Mouse (Mus musculus) urinary bladder, postnatal 25 days (tissue): Measurements from ENCODE around the gene 1700017B05Rik.
A peak's percentile ranks its signal among the peaks of the same experiment; 100 is the strongest.

ENCODE experiments used
- DNase-seq: peaks from one replicate; pipeline ENCODE4 v3.0.0; 2022; ENCODE audit warnings: low spot score

1700017B05Rik gene

DNA sequence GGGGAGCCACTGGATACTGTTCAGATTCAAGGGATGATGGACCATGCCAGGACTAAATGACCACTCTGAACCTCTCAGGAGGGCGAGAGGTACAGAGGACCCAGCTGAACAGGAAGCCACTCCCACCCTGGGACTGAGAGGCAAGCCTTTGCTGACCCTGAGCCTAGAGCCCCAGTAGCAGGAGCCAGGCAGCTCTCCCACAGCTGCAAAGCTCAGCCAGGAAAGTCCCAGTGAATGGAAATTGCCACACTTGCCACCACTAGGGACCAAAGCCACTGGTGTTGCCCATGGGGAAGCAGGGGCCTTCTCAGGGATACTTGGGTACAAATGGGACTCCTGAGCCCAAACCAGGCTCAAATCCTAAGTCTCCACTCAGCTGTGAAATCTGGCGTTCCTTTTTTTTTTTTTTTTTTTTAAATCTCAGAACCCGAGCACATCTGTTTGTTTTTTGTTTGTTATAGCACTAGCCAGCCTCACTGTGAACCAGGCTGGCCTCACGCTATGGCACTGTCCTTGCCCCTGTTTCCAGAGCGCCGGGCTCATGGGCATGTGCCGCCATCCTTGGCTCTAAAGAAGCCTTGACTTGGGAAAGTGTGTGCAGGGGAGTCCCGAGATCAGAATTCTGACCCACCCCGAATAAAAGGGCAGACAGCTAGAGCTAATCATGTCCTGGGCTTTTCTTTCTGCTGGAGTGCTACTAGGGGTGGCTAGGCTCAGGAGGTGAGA, 9.6 kb upstream of the 1700017B05Rik start:
- no peak for DNase-seq

DNA sequence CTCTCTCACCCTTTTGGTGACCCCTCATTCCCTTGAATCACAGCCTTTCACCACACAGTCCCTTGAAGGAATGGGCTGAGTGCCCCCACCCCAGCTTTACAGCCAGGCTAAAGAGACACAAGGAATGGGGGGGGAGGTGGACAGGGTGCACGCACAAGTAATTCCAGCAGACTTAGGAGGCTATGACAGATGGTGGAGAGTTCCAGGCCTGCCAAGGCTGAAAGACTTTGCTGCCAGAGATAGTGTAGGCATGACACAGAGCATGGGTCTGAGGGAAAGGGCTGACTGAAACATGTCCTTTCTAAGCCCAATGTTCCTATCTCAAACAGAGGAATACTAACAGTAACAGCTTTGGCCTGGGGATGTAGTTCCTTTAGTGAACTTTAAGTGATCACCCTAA, 8.7 kb upstream of the 1700017B05Rik start:
- DNase-seq: no peak

DNA sequence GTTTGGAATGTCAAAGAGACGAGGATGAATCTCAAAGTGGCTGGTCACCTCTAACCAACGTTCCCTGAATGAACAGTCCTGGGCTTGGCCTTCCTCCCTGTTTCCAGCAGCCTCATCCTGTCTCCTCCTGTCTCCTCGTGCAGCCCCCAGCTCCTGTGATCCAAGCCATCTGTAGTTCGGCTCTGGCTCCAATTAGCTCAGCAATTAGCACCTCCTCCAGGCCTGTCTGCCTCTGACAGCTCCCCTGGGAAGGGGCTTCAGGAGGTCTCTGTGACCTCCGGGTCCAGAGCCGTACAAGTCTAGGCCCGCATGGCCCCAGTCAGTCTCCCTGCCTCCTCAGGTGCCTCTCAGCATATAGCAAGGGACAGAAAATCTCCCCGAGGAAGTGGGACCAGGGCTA, 8.0 kb upstream of the 1700017B05Rik start:
- no peak for DNase-seq

DNA sequence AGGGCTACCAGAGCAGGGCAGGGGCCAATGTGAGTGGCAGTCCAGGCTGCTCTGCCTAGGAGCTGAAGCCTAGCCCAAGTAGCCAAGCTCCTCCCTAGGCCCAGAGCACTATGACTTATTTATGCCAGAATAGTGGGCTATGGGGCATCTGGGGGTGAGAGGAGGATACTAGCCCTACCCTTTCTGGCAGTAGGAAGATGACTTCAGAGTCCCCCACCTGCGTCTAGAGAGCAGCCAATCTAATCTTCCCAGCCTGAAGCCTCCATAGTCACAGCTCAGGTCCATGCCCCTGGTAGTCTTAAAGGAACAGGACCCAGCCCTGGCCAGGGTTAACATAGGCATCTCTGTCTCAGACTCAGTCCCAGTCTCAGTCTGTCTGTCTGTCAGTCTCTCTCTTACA, 7.0 kb upstream of the 1700017B05Rik start:
- no peak for DNase-seq

DNA sequence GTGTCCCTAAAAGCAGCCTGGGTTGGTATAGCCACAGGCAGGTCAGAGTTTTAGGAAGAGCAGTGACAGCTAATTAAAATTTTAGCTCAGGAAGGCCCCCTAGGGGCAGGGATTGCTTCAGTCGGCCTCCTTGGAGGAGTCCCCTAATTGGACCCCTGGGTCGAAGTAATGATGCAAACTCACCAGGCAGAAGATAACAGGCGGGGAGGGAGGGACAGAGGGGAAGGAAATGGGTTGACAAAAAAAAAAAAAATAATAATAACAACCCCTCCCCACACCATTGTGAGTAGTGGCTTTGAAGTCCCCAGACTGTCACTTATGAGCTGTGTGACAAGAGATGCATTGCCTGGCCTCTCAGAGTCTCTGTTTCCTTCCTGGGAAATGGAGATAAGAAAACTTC, 6.2 kb upstream of the 1700017B05Rik start:
- no peak for DNase-seq

DNA sequence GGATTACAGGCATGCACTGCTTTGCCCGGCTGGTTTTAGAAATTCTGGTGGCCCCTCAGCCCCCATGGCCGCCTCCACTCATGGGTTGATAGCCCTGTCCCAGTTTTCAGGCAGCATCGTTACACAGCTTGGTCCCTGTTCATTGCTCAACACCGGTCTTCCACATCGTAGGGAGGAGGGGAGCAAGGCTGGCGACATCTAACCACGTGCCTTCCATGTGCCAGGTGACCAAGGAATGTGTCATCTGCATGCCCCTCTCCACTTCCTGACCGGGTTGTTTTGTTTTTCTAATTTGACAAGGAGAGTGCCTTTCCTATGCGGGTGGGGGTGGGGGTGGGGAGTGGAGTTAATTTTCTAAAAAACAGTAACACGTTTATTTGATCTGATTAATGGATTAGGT, 5.7 kb upstream of the 1700017B05Rik start:
- DNase-seq: no peak

DNA sequence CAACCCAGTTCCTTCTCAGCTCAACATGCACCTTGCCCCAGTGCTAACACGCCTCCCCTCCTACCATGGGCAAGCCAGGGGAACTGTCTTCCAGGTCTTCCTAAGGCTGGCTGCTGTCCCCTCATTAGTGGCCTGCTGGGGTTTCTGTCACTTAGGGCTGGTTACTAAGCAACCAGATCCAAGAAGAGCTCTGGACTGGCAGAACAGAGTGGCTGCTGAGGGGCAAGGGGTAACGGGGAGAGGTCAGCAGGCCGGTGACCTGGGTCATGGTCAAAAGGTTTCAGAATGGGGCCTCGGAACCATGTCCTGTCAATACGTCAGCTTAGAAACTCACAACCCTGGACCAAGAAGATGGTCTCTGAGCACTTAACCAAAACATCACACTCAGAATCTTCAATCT, 5.0 kb upstream of the 1700017B05Rik start:
- no peak for DNase-seq

DNA sequence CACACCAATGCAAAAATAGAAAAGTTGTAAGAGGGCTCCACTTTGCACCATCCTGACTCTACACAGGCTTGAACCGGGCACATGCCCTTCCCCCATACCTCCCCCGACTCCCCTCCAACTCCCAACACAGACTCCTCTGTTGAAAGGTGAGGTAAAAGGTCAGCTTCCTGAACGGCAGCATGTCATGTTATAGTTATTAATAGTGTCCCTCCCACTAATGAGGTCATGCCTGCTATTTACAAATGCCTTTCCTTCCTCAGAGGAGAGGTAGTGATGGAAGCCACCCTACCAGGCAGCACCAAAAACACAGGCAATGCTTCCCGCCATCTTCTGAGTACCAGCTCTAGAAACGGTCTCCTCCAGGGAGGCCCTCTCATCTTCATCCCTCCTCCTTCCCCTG, 2.7 kb upstream of the 1700017B05Rik start:
- no peak for DNase-seq

DNA sequence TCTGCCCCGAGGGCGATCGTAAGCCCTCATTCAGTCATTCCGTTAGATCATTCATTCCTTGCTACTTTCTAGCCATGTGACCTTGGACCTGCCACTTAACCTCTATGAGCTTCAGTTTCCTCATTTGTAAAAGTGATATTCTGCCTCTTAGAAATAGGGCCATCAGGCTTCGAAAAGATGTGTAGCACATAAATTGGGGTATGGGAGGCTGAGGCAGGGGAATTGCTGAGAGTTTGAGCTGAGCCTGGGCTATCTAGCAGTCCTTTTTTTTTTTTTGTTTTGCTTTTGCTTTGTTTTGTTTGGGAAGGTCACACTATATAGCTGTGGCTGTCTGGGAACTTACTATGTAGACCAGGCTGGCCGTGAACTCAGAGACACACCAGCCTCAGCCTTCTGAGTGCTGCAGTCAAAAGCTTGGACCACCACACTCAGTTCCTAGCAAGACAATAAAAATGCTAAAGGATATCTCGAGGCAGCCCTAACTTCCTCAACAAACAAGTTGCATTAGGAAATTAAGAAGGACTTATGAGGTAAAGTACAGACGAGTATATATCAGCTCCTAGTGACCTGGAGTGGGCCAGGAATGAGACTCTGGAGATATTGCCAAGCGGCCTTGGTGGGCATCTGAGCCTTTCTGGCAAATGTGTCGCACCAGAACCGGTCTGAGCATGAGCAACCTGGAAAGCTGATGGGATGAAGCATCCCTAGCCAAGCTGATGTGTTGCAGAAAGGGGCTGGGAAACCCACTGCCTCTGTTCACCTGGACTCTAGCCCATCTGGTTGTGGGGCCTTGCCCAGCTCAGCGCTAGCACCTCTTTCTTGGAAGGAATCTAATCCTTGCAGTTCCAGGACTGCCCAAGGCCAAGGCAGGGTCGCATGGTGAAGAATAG, 628 bp upstream of the 1700017B05Rik start:
- DNase-seq: no peak

DNA sequence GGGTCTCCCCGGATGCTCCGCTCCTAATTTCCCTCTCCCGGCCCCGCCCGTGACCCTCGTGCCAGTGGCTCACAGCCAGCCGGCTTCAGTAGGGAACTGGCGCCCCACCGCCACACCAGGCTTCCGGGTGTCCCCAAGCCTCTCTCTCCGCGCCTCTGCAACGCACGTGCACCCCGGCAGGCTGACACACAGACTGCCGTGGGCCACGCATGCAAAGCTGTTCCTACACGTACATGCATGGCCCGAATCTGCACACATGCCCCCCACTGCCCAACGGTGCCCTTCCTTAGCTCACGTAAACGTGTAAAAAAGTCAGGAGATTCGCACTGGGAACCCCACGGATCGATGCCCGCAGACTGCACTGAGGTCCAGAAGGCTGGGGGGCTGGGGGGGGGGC, 898 bp downstream of the 1700017B05Rik start:
- DNase-seq: peak; percentile 56

DNA sequence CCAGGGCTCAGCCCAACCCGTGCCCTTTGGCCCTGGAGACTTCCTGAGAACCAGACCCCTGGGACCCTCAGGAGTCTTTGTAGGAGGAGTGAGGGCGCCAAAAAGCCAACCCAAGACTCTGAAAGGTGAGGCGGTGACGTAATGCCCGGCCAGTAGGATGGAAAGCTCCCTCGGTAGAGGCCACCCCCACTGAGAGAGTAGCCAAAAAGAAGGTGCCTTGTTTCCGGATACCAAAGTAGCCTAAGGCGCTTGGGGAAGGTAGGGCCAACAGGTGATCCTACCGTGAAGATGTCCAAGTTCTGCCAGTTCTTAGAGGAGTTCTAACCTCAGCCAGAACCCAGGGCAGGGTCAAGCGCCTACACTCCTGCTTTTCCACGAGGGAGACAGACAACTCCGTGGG, 1.5 kb downstream of the 1700017B05Rik start:
- DNase-seq: no peak

DNA sequence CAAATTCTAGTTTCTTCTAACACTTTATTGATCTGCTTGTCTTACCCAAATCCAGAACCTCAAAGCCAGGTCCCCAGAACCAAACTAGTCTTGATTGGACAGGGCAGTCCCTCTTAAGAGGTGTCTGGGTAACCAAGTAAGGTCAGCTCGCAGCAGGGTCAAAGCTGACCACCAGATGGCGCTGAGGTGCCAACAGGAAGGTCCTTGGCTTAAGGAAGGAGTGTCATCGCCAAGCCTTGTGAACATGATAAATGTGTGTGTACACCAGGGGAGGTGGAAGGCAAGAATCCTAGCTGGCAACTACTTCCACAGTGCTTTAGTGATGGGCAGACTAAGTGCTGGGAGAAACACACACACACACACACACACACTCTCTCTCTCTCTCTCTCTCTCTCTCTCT, 2.7 kb downstream of the 1700017B05Rik start:
- DNase-seq: peak; percentile 95

DNA sequence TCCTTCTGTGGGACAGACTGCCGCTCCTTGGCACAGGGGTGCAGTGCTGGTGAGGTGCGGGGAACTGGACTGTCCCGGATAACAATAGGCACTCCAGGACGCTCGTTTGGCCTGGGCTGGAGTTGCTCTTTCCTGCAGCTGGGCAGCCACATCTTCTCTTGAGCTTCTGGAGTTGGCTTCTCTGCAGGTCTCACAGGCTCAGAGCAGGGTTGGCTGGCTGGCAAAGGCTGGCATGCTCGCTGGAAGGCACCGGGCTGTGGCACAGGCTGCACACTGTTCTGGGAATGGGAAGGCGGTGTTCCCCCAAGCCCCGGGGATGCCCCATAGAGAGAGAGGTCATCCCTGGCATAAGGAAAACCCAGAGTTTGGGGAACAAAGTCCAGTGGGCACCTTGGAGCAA, 4.8 kb downstream of the 1700017B05Rik start:
- no peak for DNase-seq

DNA sequence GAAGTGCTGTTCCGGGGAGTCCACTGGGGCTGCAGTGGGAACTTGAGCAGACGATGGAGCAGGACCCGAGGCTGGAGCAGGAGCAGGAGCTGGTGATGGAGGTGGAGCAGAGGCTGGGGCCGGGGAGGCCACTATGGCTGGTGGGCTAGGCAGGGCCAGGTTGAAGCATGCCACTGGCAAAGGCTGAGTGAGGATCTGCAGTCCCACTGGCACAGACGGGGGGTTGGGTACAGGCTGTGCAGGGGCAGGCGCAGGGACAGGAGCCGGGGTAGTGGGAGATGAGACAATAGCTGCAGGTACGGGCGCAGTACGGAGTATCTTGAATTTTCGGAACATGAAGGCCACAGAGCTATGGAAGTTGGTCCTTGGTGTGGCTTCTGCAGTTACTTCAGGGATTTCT, 5.6 kb downstream of the 1700017B05Rik start:
- no peak for DNase-seq

DNA sequence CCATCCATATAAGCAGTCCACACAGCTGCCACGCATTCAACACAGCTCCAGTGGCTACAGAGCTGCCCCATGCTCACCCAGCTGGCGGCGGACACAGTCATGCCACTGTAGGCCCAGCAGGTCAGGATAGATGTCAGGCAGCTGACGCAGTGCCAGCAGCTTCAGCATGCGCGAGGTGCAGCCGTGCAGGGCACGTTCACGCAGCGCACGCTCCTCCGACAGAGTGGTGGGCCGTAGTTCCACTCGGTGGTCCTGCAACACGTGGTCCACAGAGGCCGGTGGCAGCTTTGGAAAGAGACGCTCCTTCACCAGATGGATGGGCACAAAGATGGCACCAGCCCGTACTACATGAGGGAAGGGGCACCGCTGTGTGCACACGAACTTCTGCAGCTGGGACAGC, 6.1 kb downstream of the 1700017B05Rik start:
- DNase-seq: no peak

DNA sequence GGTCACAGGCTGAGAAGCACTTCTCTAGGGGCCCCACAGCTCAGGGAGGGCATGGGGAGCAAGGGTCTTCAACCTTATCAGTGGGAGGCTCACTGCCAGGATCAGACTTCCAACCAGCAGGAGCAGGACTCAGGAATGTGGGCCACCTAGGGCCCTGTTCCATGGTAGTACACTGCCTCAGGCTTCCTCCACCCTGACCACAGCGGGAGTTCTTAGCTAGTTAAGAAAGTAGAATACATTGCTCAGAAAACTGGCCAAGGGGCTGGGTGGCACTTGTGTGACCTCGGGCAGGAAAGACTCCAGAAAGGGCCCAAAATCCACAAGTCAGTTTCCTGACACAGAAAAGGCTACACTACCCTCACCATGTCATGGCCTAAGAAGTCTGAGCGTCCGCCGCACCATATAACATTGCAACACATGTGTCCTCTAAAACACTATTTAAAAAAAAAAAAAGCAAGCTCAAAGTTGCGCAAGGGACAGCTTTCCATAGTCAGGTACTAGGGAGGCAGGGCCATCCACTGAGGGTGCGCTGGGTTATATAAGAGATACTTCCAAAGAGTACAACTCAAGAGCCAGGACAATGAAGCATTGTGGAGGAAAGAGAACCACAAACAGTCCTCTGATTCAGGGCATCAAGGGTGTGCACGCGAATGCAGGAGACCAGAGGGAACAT, 7.5 kb downstream of the 1700017B05Rik start:
- no peak for DNase-seq

DNA sequence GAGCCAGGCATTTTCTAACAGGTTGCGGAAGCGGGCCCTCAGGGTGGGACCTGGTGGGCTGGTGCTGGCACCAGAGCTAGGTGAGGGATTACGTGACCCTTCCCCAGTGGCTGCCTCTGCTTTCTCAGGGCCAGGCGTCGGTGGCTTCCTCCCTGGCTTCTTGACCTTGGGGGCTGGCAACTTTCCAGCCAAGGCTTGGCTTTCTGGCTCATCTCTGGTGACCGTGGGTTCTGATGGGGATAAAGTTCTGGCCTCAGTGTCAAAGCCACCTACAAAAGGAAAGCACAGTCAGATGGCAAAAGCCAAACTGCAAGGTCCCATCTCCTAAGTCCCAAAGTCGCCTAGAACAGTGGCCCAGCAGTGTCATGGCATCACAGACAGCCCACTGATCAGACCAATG, 8.4 kb downstream of the 1700017B05Rik start:
- DNase-seq: no peak

DNA sequence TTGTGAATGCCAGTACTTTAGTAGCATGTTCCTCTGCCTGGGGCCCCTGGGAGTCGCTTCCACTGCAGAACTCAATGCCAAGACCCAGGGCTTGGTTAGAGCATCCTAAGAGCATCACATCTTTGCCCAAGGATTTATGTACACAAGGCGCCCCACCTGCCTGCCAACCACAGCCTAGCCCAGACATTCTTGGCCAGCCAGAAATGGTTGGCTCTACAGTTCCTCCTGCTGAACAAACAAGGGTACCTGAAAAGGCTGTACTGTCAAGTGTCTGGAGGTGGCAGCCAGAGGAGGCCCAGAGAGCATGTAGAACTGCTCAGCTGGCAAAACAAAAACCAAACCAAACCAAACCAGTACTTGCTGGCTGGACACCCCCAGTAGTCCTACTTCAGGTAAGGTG, 11.3 kb downstream of the 1700017B05Rik start:
- DNase-seq: no peak

DNA sequence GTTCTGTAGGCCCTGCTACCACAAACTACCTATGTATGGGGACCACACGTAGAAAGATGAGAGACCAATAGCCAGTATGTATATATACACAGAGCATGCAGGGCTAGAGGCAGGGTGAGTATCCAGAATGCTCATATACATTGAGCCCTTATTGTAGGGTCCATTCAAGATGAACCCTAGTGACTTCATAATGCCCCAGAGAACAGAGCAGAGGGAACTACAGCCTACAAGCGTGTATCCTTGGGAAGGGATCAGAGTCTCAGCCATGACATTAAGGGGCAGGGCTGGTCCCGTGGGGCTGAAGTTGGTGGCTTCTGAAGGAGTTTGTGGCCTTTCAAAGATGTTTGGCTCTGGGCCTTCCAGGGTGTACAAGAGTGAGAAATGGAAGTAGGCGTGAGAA, 12.4 kb downstream of the 1700017B05Rik start:
- no peak for DNase-seq

DNA sequence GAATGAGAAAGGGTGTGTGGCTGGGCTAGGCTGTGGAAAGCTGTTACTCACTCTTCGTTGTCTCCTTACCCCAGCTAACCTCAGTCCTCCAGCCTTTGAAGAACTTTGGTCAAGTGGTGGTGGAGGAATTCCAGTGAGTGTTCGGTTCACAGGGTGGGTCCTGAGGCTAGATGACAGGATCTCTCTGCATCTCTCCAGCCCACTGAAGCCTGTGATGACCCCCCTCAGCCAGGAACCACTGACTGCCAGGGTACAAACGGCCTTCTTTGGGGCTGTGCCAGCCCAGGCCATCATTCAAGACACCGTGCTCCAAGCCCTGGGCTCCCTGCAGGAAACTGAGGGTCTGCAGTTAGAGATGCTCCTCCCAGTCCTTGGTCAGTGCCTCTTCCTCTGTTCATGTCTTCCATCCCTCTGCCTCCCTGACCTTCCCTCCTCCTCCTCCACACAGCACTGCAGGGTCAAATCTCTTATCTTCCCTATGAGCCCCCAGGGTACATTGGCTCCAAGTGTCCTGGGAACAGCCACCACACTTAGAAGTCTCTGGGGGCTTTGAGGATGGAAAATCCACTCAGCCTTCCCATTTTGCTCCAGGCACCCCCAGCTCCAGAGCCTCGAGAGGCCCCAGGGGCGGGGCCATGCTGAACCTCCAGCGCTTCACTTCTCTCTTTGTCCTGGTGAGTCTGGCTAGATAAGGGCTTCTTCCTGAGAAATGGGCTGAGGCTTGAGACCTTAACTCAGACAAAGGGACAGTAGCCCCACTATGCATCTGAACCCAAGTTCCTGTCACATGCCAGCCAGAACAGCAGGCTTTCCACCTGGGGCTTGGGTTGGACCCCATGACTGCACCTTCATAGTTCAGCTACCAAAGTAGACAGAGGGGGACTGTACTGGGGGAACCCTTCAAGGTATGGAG, 14.1 kb downstream of the 1700017B05Rik start:
- no peak for DNase-seq

DNA sequence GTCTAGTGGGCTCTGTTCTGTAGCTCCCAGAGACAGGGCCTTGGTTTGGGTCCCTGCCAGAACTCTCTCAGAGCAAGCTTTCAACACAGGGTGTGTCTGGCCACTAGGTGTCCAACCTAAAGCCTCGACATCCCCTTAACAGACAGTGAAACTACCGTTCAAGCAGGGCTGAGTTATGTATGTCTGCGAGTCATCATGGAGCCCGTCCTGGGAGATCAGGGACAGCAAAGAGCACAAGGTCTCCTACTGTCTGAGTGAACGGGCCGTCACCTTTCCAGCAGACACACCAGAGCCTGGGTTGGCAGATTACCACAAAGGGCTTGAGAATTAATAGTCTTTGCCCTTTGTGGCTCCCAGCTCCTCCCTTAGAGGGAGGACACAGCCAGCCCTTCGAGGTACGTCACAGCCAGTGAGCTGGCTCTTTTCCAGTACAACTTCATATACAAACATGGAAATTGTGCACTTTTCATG, 15.2 kb downstream of the 1700017B05Rik start:
- DNase-seq: no peak

DNA sequence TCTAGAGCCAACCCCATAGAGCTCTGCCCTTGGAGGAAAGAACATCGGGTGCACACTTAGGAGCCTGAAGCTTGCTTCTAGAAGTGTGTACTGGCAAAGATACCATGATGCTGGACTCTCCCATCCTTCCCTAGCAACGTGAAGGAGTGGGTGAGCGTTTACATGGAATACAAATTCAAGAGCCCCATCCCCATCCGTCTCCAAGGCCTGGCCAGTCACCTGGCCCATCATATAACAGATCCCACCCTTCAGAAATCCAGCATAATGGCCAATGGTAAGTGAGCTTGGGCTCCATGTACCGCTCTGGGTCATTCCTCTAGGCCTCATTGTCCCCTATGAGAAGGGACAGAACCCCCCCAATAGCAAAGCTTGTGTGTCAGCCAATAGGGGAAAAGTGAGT, 15.9 kb downstream of the 1700017B05Rik start:
- DNase-seq: no peak
